Comparison of ENCODE assay signal across 8 mouse cellular contexts in genomic region chr6:48086471-48086878, GRCm38 (mm10). TPM values are rescaled to one million over a fixed set of nuclear protein-coding genes. Genes with fewer than 3 reads are reported as not detected.
DNase-seq lines count a peak whose midpoint lies in the region; ATAC-seq lines count a peak whose summit lies in the region.

TSS of gene Zfp746 (minus strand) at chr6:48086593.

- peaks cover 14% of the 10 kb centered on the region; the same call in 1 of the 2 replicates for H3K79me2 ChIP-seq in macrophage (ENCODE audit: inconsistent target)

- peaks cover 10% of the 10 kb centered on the region for H3K4me1 ChIP-seq in hindbrain, embryonic 16.5 days (ENCODE audit: control insufficient read depth, insufficient read depth, low read depth, low read length)

- peak within 1 kb of the TSS; percentile 91 for H3K4me3 ChIP-seq in hindbrain, embryonic 16.5 days (ENCODE audit: low read length)
- peak within 1 kb of the TSS; percentile 57 for H3K4me3 ChIP-seq in macrophage (ENCODE audit: inconsistent target)

- DNase-seq in T-cell, adult 2 months (ENCODE audit: low spot score), result peak; percentile 93
- peak; percentile 94 to 97 for DNase-seq in cerebellum, postnatal 36 days
- peak; percentile 91 for DNase-seq in gastrocnemius, adult 18-20 months (ENCODE audit: low spot score)
- peak; percentile 95 to 97 for DNase-seq in left cerebral cortex, adult 18-20 months (ENCODE audit: low spot score in 2 of 2)
- DNase-seq in right cerebral cortex, adult 18-20 months, result peak; percentile 94
- DNase-seq in urinary bladder, postnatal 10 days (ENCODE audit: low spot score), result peak; percentile 72

- ATAC-seq in hindbrain, embryonic 16.5 days, result peak; percentile 93

- H3K27me3 ChIP-seq in hindbrain, embryonic 16.5 days (replicated peaks; ENCODE audit: control insufficient read depth, insufficient read depth, low read length), result no peaks in the 10 kb centered on the region

- WGBS in hindbrain, embryonic 16.5 days, result under 1% methylated on average over 53 of the region's 53 CpGs
- WGBS in macrophage (ENCODE audit: missing documents), result under 1% methylated on average over 53 of the region's 53 CpGs

- peak within 1 kb of the TSS; percentile 91 for H3K27ac ChIP-seq in hindbrain, embryonic 16.5 days (ENCODE audit: low read depth, low read length)
- H3K27ac ChIP-seq in macrophage, result peak within 1 kb of the TSS; percentile 10; the same call in 1 of the 2 replicates

- no peaks in the 10 kb centered on the region for H3K9me3 ChIP-seq in hindbrain, embryonic 16.5 days (ENCODE audit: control insufficient read depth, low read length)

- H3K9ac ChIP-seq in hindbrain, embryonic 16.5 days (ENCODE audit: low read depth, low read length), result peak within 1 kb of the TSS; percentile 98

- peaks cover 18% of the 10 kb centered on the region for H3K36me3 ChIP-seq in hindbrain, embryonic 16.5 days (ENCODE audit: control insufficient read depth, insufficient read depth, low read length)
- peaks cover 18% of the 10 kb centered on the region for H3K36me3 ChIP-seq in macrophage (ENCODE audit: inconsistent target)

- H3K4me2 ChIP-seq in hindbrain, embryonic 16.5 days (ENCODE audit: low read length), result peak within 1 kb of the TSS; percentile 88

RNA-seq across cellular contexts. Expression of gene Zfp746, which starts in this region (rescaled TPM):
- total RNA-seq in gastrocnemius, adult 18-20 months (2021), result 1 to 10 TPM; 9.2 to 9.7 TPM
- 6.8 and 16.2 TPM in 2 replicates for polyA plus RNA-seq in hindbrain, embryonic 16.5 days (2015; fragmentation: Nextera tagmentation; extraction: Ambion mirVana)
- total RNA-seq in left cerebral cortex, adult 18-20 months (2021), result 10 to 100 TPM; 30.1 to 30.9 TPM
- total RNA-seq in macrophage (2018; cell fraction: chromatin; rRNA removed), result 10 to 100 TPM; 25.2 to 90.8 (median 56.4) TPM
- 10 to 100 TPM in 20 of 26 experiments, 1 to 10 TPM in 6; 6.9 to 20.3 (median 13.7) TPM for total RNA-seq in macrophage (2018; cell fraction: cytosol; rRNA removed)
- 10 to 100 TPM; 16.4 to 72.1 (median 37.8) TPM for total RNA-seq in macrophage (2018; cell fraction: nucleus; rRNA removed)
- polyA plus RNA-seq in macrophage (2018), result 13.9 to 16.3 TPM (median 14.0 TPM) in 3 replicates

Comparison
In these comparisons a context has a peak if more than half of its experiments do, and no peak if none do; other contexts are left out.
1. Peak in every context shown above with its lines: DNase-seq, ATAC-seq, H3K4me3 ChIP-seq and H3K27ac ChIP-seq.